Mouse (Mus musculus): ENCODE measurements at regions not wholly inside any gene's neighbourhood (a gene's known extent, or its start where the extent isn't known, plus 50 kb on each side); places are given as distances from the start of the nearest gene placed in this dataset.

DNA sequence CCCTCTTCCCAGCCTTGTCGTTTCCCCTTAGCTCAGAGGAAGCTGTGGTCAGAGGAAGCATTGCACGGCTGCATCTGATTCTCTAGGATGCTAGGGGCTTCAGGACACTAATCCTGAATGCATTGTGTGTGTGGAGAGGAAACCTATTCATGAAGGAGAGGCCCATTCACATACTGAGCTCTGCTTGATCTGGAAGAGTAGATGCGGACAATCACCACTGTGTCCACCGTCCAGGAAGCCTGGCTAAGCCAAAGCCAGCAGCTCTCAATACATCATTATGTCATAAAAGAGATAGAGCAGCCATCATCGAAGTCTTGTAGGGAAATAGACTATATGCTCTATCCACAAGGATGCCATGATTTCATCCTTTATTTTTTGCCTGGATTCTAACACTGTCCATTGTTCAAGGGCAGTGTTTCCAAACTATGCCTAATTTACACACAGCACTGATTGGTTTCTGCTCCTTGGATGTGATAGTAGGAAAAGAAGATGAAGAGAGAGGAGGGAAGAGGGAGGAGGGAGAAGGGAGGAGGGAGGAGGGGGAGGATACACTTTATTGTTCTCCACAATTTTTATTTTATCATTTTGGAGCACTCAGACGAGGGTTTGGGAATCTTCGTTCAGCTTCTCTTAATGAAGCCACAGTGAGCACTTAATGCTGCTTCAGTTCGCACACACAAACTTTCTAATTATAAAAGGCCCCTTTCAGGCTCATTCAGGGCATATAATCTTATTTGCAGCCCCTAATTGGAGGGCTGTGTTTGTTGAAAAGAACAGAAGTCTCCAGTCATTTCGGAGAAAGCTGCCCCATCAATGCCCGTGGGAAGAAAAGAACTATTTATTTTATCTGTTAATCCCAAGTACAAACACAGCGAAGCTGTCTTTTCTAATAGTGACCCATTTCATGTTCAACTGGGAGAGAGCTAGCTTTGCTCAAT lies 195.0 kb downstream of the Pdgfra start:
- no peak for DNase-seq

DNA sequence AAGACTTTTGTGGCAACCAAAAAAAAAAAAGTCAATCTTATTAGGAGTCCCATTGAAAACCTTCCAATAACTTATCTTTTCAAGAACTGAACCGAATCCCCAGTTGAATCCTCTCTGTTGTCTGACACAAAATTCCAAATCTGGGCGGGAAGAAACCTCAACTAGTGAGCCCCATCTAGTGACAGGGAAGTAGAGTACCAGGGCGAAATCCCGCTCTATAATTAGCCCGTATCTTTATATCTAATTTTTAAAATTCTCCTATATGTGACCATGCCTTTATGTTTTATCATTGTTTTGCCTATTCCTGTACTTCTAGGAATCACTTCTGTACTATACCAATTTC lies 195.7 kb downstream of the Pdgfra start:
- DNase-seq = no peak

DNA sequence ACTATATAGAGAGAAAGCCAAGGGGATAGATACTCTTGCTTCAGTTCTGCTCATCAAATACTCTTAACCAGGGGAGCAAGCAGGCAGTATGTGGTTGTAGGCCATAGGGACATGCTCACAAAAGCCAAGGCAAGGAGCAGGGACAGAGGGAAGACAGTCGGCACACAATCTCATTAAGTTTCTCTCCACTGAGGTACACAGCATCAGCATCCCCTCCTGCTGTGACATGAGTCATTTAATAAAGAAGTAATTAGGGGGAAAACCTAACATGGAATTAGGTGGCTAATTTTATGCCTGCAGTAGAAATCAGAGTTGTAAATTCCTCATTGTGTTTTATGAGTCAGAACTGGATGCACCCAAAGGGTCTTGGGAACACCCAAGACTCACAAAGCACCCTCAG lies 203.2 kb downstream of the Pdgfra start:
- no peak for DNase-seq

DNA sequence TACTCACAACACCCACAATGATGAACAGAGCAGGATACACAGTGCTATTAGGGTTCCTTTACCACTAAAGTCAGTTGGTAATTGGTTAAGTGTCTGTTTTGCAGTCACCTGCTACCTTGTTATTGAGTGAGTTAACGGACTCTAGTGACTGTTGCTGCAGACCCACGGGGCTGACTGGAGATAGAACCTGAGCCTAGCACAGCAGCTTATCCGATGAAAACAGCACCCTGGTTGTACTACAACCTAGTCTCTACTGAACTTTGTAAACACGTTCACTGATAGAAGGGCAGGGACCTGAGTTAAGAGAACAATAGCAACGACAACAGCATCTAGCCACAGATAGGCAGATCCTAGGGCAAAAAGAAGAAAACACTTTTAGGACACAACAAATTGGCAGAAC lies 206.8 kb downstream of the Pdgfra start:
- DNase-seq = no peak

- DNase-seq = no peak
These were observed 210.9 kb upstream of the Kit start for GRCm38 (mm10) chr5:75363832-75364231.

GRCm38 (mm10) chr5:75367282-75367681 lies 207.4 kb upstream of the Kit start:
- DNase-seq = no peak

GRCm38 (mm10) chr5:75368691-75369090 lies 206.0 kb upstream of the Kit start:
- no peak for DNase-seq

GRCm38 (mm10) chr5:75372849-75373248 lies 201.9 kb upstream of the Kit start:
- no peak for DNase-seq

DNA sequence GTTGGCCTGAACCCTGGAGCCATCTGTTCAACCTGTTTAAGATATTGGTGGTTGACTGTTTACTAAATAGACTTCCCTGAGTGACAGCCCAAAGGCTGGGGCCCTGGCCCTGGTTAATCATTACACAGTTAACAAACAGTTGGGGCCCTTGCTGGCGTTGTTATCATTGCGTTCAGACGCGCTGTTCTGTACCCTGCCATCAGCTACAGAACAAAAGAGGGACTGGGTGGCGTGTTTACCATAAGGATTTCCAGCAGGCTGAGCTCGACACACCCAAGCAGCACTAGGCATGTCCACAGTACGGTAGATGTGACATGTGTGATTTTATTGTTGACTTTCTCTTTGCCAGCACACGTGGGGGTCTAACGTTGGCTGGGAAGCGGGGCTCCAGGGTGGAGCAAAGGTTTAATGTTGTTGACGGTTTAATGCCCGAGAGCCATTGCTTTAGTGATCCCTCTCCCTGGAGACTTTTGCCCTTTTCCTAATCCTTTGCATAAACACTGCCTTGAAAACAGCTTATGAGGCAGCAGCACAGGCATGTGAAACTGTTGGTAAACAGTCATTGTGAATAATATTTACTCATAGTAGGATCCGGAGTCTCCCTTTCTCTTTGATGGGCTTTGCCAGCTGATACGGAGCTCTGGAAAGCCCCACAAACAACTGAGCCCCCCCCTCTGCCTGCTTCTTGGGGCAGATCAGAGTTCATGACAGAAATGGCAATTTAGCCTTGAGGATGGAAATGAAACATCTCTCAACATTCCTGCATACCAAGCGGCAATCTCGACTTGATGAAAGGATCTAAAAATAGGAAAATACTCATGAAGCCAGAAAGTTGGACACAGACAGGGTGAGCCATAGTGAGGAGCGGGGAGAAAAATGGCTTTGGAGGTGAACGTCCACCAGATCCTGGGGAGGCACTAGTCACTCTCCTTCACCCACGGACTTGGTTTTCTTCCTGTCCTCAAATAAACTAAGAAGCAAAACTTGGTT lies 197.1 kb upstream of the Kit start:
- DNase-seq = peak; percentile 32 to 75

DNA sequence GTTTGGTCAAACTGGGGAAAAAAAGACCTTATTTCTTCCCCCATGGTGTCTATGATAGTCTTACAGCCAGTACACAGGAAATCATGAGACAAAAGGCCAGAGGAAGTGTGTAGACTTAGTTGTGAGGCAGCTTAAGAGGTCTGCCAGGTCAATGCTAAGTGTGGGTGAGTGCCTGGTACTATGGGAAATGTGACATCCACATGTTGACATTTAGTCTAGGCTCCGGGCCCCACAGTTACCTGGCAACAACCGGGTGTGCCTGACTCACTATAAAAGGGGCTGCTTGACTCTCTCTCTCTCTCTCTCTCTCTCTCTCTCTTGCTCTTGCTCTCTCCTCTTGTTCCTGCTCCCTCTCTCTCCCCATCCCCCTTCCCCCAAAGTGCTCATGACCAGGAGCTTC lies 196.1 kb upstream of the Kit start:
- peak in 1 of 2 experiments; percentile 45 for DNase-seq

DNA sequence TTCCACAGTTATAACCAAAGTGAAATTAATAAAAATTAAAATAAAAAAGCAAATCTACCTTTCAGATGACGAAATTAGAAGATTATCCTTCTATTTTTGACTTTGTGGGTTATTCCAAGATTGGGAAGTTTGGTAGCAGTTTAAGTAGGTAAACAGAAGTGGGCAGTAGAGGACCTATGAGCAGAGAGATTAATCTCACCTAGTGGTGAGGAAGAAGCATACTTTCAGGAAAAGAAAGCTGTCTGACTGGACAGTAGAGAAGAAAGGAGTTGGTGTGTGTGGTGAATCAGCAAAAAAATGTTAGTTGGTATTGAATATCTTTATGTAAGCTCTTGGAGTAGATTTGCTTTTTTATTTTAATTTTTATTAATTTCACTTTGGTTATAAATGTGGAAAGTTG lies 194.4 kb upstream of the Kit start:
- DNase-seq = no peak

DNA sequence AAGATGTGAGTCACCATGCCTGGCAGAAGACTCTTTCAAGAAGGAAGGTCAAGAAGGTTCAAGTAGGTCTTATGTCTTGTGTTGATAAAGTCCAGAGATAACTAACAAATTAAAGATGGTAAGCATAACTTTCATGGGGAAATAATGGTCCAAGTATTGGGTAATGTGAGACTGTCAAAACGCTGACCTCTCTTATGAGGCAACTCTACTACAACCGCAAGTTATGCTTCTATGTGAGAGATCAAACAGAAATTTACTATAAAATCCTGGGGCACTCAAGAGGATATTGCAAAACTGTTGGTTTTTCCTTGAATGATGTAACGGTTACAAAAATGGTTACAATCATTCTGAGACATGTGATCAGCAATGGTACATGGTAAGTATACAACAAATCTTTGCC lies 192.6 kb upstream of the Kit start:
- no peak for DNase-seq

DNA sequence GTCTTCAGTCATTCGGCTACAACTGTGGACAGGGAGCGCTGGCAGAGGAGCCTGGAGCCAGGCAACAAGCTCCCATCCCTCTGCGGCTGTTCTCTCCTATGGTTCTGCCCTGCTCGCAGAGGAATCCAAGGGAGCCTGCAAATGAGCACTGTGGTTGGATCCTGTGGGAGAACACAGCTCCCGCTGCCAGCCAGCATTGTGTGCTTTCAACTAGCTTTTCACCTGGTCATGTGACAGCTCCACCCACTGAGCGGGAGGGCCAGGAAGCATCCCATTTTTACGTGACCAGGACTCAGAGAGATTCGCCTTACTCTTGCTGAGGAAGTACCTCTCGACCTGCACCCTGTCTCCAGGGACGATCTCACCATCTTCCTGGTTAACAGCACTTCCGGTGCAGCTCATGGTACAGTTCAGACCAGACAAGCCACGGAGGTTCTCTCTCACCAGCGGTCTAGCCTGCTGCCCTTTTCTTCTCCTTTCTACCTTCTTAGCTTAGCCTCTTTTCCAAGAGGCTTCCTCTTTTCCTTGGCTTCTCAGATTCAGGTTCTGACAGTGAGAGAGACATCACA lies 186.7 kb upstream of the Kit start:
- DNase-seq = no peak

- peak in 1 of 2 experiments; percentile 59 for DNase-seq
These were observed 185.9 kb upstream of the Kit start for GRCm38 (mm10) chr5:75388699-75389260.

GRCm38 (mm10) chr5:75389433-75389971 lies 185.2 kb upstream of the Kit start:
- no peak for DNase-seq

GRCm38 (mm10) chr5:75398820-75399219 lies 175.9 kb upstream of the Kit start:
- DNase-seq = no peak

GRCm38 (mm10) chr5:75401734-75402133 lies 173.0 kb upstream of the Kit start:
- no peak for DNase-seq

GRCm38 (mm10) chr5:75402631-75403030 lies 172.1 kb upstream of the Kit start:
- DNase-seq = no peak

- no peak for DNase-seq
These were observed 171.2 kb upstream of the Kit start for GRCm38 (mm10) chr5:75403531-75403930.

- DNase-seq = no peak
These were observed 170.0 kb upstream of the Kit start for GRCm38 (mm10) chr5:75404601-75405285.

GRCm38 (mm10) chr5:75405496-75405895 lies 169.2 kb upstream of the Kit start:
- peak in 1 of 2 experiments; percentile 35 for DNase-seq

GRCm38 (mm10) chr5:75407686-75408085 lies 167.0 kb upstream of the Kit start:
- DNase-seq = no peak

Data from lung, postnatal 4 days (tissue).